Mouse (Mus musculus) ovary, adult 18-20 months (tissue): ENCODE measurements around the gene B3gnt8.
A peak's percentile ranks its signal among the peaks of the same experiment; 100 is the strongest.

Source experiments
- DNase-seq: peaks from one replicate; pipeline ENCODE4 v3.0.0; 2022; ENCODE audit warnings: low spot score, mixed read lengths

The B3gnt8 gene

GRCm38 (mm10) chr7:25658657-25659472, 32.4 kb downstream of the B3gnt8 start, which contains the start of the genes Bckdha and Exosc5:
TSS of gene Bckdha (minus strand) at chr7:25658981.
TSS of gene Exosc5 (plus strand) at chr7:25659164.
- DNase-seq: peak; percentile 99

GRCm38 (mm10) chr7:25666381-25666780, 39.9 kb downstream of the B3gnt8 start:
- DNase-seq: no peak

GRCm38 (mm10) chr7:25669158-25669557, 42.7 kb downstream of the B3gnt8 start:
- DNase-seq: no peak

- DNase-seq: no peak
Observed at GRCm38 (mm10) chr7:25669631-25670030, 43.2 kb downstream of the B3gnt8 start.

- no peak for DNase-seq
Observed at GRCm38 (mm10) chr7:25670096-25670495, 43.6 kb downstream of the B3gnt8 start.

GRCm38 (mm10) chr7:25671686-25672085, 45.2 kb downstream of the B3gnt8 start:
- DNase-seq: no peak

GRCm38 (mm10) chr7:25672442-25672841, 46.0 kb downstream of the B3gnt8 start:
- no peak for DNase-seq

GRCm38 (mm10) chr7:25674297-25674696, 47.8 kb downstream of the B3gnt8 start:
- no peak for DNase-seq

GRCm38 (mm10) chr7:25674719-25675300, 48.4 kb downstream of the B3gnt8 start, which contains the start of gene Tmem91:
TSS of gene Tmem91 (minus strand) at chr7:25675166.
- no peak for DNase-seq

GRCm38 (mm10) chr7:25675405-25675804, 49.0 kb downstream of the B3gnt8 start:
- no peak for DNase-seq

GRCm38 (mm10) chr7:25676085-25676781, 49.8 kb downstream of the B3gnt8 start:
- DNase-seq: peak; percentile 70

GRCm38 (mm10) chr7:25677013-25677412, 50.6 kb downstream of the B3gnt8 start:
- DNase-seq: no peak

GRCm38 (mm10) chr7:25679971-25680370, 53.5 kb downstream of the B3gnt8 start:
- no peak for DNase-seq

- DNase-seq: peak; percentile 88
Observed at GRCm38 (mm10) chr7:25680514-25681258, 54.2 kb downstream of the B3gnt8 start, which contains the start of gene B9d2. TSS of gene B9d2 (plus strand) at chr7:25680780.

- DNase-seq: no peak
Observed at GRCm38 (mm10) chr7:25681341-25682231, 55.1 kb downstream of the B3gnt8 start.

GRCm38 (mm10) chr7:25683474-25684180, 57.2 kb downstream of the B3gnt8 start:
- DNase-seq: no peak

GRCm38 (mm10) chr7:25684659-25685058, 58.2 kb downstream of the B3gnt8 start:
- DNase-seq: no peak
